Mouse (Mus musculus): ENCODE results near the gene Clic5.
"Not testable (repeated sequence)": the region's sequence is repeated elsewhere in the genome, so short reads cannot be mapped to it uniquely, and the experiment has no call there.

The Clic5 gene

DNA sequence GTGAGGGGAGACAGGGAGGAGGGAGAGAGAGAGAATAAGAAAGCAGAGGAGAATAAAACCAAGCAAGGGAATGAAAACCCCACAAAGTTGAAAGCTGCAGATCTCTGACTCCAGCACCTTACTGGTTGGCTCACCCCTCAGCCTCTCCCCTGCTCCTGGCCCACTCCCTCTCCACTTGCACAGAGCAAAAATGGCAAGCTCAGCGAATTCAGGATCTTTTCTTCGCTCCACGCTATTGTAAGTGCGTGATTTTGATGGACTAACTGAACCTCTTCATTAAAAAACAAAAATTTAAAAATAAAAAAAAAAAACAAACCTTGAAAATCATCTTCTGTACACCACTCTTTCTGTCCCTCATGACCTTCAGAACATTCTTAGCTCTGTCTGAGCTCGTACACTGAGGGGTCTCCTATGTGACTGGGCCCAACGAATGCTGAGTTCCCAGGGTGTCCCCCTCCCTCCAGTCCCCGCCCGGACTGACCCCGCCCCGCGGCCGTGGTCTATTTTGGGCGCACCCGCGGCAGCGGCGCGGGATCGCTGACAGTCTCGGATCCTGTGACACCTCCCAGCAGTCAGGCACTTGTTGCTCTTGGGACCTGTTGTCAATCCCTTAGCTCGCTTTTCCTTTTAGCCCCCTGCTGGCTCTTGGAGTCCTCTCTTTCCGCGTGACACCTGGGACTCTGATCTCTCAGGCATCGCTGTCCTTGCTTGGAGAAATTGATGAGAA, at the start of gene Clic5:
Clic5 (plus strand) TSS at position 543 of the 727 bp plus-strand sequence.
- no peak for DNase-seq (ENCODE audit: low spot score in 2 of 2)

DNA sequence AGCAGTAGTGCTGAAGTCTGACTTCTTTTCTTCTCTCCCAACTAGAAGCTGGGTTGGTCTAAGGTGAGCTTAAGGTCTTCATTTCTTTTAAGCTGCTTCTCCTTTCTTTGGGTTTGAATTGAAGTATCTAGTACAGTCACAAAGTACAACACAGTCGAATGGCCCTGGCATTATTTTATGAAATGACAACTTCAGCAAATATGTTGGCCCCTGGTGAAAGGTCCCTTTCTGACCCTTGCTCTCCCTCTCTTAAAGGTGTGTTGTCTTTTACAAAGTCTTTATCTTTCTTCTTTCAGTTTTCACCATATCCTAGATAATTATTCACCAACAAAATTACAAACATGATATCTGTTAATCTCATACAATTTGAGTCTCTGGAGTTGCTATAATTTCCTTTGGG, 42.6 kb upstream of the Clic5 start:
- no peak for DNase-seq (ENCODE audit: low spot score in 2 of 2)

DNA sequence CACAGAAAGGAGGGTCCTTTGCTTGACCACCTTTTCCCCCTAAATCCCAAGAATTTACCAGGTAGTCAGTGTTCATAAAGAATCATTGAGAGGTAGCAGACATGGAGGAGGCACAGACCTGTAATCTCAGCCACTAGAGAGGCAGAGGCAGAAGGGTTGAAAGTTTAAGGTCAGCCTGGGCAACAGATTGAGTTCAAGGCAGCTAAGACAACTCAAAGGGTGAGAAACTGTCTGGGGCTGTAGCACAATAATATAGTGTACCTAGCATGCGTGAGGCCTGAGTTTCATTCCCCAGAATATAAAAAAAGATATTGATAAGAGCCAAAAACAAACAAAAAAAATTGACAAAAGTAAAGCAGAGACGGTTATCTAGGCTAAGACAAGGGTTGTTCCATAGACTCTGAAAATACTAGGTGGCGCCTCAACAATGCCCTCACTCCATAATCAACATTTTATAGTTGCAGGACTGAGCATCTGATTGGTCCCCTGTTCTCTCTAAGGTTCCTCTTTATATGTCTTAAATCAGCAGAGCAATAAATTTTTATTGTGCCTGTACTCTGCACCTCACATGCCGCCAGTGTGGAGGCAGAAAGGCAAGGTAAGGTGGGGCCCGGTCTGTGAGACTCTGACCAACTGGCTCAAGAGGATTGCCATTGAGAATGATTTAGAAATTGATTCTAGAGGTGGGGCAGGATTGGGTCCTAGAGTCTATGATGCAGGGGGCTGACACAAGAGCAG, 40.1 kb upstream of the Clic5 start:
- no peak for DNase-seq (ENCODE audit: low spot score in 2 of 2)

DNA sequence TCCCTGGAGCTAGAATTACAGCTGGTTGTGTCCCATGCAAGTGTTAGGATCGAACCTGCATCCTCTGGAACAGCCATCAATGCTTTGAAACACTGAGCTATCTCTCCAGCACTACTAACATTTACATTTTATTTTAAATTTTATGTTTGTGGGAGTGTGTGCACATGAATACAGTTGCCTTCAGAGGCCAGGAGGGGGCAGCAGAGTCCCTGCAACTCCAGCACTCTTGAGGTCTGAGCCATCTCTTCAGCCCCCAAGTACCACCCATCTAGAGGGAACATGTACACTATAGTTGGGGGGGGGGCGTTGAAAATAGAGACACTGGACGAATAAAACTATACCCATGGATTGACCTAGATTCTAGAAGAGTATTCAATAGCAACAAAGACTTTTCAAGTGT, 37.3 kb upstream of the Clic5 start:
- no peak for DNase-seq (ENCODE audit: low spot score in 2 of 2)

DNA sequence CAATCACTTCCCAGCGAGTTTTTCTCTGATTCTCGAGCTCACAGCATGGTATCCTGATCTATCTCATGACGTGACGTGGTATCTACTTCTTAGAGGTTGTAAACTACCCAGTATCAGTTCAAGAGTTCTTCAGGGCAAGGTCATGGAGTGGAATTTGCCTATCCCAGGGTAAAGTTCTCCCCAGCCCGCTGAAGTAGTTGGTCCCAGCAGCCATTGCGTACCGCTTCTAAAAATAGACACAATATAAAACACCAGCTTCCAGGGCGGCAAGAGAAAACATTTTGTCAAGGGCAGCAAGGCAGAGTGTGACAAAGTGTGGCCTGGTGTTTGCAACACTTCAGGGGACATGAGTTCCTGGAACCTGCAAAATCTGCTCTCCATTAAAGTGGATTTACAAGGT, 36.5 kb upstream of the Clic5 start:
- no peak for DNase-seq (ENCODE audit: low spot score in 2 of 2)

DNA sequence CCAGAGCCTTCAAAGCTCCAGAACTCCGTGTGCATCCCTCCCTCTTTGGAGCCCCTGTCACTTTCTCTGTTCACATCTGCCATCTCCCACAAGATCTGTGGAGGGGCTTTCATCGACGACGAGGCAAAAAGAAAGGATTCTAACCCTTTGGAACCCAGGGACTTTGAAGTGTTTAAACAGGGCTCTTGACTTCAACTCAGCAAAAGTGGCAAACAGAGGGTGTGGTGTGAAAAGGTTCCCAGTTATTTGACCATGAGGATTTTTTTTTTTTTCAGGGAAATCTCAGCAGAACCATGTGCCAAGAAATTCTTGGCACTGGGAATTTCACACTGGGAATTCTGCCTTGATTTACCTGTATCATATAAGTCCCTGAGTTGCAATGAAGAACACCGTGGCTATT, 34.5 kb upstream of the Clic5 start:
- DNase-seq (ENCODE audit: low spot score in 2 of 2): no peak

DNA sequence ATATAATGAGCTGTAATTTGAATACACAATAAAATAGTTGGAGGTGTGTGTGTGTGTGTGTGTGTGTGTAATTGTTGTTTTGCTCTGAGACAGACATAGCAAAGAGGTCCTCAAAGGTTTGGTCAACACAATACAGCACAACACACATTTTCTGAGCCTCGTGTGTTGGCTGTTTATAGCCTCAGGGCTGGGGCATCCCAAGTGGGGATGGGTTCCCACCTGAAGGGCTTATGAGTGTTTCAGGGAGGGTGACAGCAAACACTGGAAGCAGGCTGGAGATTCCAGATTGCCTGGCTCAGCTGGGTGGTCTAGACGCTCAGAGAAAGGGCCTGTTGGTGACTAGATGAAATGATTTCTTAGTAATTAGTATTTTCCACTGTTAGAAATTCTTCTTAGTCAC, 33.2 kb upstream of the Clic5 start:
- DNase-seq (ENCODE audit: low spot score in 2 of 2): no peak

DNA sequence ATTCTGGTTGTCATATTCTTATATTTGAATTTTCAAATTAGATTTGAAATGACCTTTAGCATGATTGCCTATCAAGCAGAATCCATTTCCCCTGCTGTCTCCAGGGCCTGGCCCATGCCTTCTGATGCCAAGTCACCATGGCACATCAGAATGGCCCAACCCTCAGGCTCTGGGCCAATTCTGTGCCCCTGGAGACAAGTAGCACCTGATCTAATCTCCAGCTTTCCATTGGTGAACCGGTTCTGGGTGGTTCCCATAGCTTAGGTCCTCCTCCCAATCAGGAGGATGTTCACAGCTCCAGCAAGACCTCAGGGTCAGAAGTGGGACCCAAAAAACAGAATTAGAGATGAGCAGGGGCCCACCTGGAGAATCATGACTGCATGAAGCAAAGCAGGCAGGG, 30.2 kb upstream of the Clic5 start:
- DNase-seq (ENCODE audit: low spot score in 2 of 2): no peak

DNA sequence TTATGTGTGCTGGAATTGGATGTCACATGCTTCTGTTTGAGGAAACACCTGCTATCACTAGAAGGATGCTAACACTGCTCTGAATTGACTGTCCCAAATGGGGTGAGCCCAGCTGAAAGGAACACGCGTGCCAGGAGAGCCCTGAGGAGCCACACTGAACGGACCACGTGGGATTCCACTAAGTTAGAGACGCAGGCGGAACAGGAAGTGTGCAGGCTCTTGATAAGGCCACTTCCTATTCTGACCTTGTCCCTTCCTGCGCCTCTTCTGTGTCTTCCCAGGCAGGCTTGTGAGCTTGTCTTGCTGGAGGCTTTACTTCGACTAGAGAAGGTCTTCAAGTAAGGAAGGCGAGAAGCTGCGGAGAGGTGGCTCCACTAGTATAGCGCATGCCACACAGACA, 27.9 kb upstream of the Clic5 start:
- DNase-seq (ENCODE audit: low spot score in 2 of 2): no peak

DNA sequence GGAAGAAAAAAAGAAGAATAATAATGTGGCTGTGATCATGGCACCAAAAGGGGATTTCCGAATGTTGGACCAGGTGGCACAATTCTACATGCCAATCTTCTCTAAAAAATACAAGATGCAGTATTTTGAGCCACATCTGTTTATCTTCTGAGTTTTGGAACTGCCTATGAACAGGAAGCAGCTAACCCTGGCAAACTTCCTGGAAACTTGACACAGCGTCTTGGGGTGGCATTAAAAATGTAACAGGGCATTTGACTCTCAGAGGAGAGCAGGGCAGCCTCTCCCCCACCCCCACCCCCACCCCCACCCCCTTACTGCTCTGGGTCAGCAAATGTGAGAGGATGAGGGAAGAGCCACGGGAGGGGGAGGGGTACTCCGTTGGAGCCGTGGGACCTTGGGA, 25.9 kb upstream of the Clic5 start:
- DNase-seq (ENCODE audit: low spot score in 2 of 2): no peak

DNA sequence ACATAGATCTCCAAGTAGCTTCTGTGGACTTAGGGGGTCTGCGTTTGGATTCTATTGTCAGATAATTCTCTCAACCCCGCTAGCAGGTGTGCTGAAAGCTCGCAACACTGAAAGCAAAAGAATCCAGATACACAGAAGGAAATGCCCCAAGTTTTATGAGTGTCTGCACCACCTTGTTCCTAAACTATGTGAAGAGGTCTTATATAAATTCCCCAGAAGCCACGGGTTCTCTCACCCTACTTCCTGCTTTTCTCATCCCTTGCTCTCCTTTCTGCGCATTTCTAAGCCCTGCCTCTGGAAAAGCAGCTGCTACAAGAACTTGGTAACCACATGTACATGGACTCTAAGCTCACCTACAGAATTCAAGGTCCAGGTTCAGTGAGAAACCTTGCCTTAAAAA, 25.4 kb upstream of the Clic5 start:
- no peak for DNase-seq (ENCODE audit: low spot score in 2 of 2)

DNA sequence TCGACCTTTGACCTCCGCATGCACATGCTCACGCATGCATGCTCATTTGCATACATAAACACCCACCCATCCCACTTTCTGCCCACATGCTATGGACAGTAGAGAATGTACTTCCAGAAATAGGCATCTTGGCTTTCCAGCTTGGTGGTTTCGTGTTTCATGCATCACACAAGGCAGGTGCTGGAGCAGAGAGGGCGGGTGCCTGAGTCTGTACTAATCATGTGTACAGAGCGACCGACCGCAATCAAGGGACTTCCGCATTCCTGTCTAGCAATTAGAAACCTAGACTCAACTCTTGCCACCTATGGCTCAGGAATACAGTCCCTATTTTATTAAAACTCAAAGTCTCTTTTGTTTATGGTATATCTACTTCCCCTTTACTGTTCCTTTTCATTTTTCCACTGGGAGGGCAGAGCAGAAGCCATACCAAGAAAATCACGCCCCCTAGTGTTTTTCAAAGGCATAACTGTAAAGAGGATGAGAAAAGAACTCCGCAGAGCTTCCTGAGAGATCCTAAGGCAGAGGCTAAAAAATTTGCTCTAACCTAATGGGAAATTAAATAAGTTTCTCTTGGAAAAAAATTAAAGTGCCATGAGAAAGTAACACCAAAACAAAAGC, 22.5 kb upstream of the Clic5 start:
- no peak for DNase-seq (ENCODE audit: low spot score in 2 of 2)

DNA sequence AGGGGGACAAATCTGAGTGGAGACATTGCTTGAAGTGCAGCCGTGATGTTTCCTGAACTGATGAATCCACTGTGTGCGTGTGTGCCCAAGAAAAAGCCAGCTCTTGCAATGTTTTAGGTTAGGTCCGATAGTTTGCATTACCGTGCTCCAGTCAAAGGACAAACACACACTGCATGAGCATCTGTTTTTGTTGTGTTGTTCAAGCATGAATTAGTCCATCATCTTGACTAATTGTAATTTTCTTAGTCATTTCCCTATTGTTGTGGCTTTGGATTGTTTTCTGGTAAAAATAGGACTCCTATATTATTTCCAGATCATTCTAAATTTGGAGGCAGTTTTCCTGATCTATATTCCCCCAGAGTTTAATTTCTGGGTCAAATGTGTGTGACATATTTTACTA, 18.7 kb upstream of the Clic5 start:
- DNase-seq (ENCODE audit: low spot score in 2 of 2): no peak

DNA sequence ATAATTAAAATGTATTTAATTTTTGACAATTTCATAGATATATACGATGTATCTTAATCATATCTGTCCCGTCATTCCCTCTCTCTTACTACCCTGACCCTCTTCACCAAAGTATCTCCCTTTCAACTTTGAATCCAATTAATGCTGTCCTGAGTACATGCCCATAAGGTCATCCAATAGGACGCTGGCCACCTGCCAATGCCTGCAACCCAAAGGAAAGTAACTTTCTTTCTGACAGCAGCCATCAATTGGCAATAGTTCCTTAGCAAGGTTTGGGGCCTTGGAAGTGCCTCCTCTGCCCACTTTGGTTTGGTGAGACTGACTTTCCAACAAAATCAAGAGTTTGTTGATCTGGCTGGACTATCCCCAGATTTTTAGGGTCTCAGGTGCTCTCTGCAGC, 18.1 kb upstream of the Clic5 start:
- DNase-seq (ENCODE audit: low spot score in 2 of 2): no peak

DNA sequence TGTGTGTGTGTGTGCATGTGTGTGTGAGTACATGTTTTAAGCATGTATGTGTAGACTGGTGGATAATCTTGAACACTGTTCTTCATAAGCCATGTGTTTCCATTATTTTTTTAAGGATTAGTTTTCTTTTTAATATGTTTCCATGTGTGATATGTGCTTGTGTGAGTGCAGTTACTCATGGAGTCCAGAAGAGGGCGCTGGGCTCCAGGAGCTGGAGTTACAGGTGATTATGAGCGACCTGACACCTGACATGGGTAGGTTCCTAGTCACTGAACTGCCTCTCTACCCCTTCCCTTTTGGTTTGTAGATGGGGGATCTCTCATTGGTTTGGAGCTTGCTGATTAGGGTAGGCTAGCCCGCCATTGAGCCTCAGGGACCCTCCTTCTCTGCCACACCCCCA, 16.5 kb upstream of the Clic5 start:
- DNase-seq (ENCODE audit: low spot score in 2 of 2): no peak

DNA sequence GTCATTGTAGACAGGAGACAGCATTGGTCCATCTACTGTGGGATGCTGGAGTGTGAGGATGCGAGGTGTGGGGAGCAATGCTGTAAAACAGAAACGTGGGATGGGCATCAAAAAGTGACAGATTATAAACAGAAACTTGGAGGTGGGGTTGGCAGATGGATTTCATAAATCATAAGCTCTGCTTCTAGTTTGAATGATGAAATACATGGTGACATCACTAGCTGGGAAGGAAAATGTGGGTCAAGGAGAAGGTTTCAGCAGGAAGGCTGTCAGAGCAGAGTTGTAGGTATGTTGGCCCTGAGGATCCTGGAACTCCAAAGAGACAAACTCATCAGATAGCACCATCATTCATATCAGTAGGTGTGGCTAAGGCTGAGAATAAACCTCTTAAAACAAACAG, 15.0 kb upstream of the Clic5 start:
- no peak for DNase-seq (ENCODE audit: low spot score in 2 of 2)

DNA sequence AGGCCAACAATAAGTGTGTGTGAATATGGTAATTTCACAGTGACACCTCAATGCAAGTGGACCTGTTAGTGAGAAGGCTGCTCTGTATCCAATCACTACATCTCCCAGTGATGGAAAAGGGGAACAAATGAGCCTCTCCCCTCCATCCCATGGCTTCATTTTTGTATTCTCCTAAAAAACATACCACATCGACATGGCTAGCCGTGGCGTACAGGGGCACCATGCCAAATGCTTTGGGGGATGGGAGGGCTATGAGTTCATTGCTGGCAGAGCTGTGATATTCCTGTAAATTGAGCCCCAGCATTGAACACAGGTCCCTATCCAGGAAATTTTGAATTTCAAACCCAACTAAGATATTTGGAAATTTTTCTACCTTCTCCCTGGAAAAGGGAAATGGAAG, 11.1 kb upstream of the Clic5 start:
- DNase-seq (ENCODE audit: low spot score in 2 of 2): no peak

DNA sequence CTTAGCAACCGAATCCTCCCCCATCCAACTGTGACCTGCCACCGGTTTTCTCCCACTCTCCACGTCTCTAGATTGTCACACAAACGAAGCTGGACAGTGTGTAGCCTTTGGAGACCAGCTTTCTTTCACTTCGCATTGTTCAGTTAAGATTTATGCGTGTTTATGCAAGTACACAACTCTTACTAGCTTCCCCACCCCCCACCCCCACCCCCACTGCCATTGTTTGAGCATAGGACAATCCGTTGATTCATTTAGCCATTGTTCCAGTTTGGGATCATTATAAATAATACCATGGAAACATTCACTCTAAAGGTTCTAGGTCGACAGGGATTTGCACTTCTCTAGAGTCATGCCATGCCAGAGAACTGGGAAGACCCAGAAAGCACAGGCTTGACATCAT, 7.0 kb upstream of the Clic5 start:
- DNase-seq (ENCODE audit: low spot score in 2 of 2): no peak

DNA sequence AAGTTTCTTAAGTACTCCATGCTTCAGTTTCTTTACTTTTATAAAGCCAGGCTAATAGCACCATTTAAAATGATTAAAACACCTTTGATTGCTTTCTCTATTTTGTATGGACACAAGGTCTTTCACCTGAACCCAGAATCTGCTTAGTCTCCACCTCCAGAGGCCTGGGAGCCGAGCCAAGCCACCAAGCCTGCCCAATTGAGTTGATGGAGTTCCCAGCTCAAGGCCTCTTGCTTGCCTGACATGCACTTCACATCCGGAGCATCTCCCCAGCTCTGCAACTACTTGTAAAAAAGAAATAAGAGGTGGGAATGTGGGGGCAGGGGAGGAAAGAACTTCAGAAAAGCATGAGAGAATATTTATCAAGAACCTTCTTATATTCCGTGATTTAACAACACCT, 1.5 kb upstream of the Clic5 start:
- DNase-seq (ENCODE audit: low spot score in 2 of 2): no peak

DNA sequence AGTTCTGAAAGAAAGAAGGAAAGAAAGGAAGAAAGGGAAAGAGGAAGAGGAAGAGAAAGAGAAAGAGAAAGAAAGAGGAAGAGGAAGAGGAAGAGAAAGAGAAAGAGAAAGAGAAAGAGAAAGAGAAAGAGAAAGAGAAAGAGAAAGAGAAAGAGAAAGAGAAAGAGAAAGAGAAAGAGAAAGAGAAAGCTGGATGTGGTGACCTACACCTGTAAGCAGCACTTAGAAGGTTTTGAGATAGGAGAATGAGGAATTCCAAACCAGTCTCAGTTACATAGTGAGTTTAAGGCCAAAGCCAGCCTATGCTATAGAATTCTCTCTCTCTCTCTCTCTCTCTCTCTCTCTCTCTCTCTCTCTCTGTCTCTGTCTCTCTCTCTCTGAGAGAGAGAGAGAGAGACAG, 847 bp upstream of the Clic5 start:
- not testable (repeated sequence) for DNase-seq (ENCODE audit: low spot score in 2 of 2)

DNA sequence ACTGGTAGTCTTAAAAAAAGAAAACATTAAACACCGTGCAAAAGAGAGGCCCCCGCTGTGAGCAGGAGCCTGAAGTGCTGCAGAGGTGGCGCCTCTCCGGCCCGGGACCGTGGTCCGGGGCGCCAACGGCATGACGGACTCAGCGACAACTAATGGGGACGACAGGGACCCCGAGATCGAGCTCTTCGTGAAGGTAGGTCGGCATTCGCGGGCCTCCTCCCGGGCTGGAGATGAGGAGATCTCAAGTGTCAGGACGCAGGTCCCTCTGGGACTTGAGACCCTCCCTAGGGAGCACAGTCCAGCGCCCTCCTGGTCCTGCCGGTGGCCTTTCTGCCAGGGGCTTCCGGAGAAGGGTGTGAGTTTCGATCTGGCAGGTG, 373 bp downstream of the Clic5 start:
- no peak for DNase-seq (ENCODE audit: low spot score in 2 of 2)

DNA sequence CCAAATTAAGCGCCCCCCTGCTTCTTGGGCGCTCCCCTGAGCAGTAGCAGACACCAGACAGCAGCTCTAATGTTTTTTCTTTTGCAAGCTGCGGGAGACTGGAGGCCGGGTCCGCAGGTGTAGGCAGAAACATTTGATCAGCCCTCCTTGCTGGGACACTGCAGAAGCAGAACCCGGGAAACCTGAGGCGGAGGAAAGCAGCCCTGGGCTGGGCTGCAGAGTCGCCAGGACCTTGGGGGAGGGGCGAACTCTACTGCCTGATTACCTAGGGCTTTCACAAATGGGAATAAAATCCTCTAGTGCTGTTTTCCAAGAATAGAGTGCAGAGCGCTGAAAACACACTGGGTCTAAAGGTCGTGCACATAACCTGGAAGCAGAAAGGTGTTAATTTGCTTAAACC, 1.3 kb downstream of the Clic5 start:
- DNase-seq (ENCODE audit: low spot score in 2 of 2): no peak

DNA sequence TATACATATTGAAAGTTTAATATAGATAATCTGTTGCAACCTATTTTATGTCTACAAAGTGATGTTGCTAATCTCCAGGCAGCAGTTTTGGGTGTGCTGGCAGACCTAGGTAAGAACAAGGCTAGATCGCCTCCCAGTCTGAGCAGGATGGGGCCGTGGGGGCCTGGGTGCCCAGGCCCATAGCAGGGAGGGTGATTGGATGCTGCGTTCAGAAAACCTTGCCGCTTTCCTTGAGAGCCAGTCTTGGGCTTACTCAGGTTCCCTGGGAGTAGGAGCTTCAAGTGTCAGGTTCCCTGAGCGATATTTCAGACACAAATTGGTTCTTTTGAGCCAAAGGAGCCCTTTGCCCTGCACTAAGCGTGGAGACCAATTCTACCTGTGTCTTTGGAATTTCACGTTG, 1.9 kb downstream of the Clic5 start:
- DNase-seq (ENCODE audit: low spot score in 2 of 2): no peak

Data from left cerebral cortex, adult 9 months (tissue).